Mouse (Mus musculus): ENCODE data around the gene Arid5b. TPM values are rescaled to one million over a fixed set of nuclear protein-coding genes. Genes with fewer than 3 reads are reported as not detected.

Gene Arid5b
- polyA plus RNA-seq, 1 experiment from 2014 or later, result 10.6 TPM

- Histone ChIP-seq H3K9me3 (replicated peaks; ENCODE audit: control insufficient read depth, low read length) (no peaks in the 10 kb centered on the region), H3K27me3 (replicated peaks; ENCODE audit: control insufficient read depth, insufficient read depth, low read length) (no peaks in the 10 kb centered on the region), H3K4me3 (ENCODE audit: low read depth, low read length) (no peak overlapping the region), H3K9ac (ENCODE audit: low read length) (no peak overlapping the region), H3K4me2 (ENCODE audit: low read length) (no peak overlapping the region), H3K36me3 (ENCODE audit: control insufficient read depth, insufficient read depth, low read length) (no peaks in the 10 kb centered on the region), H3K27ac (ENCODE audit: low read depth, low read length) (no peak overlapping the region), H3K4me1 (ENCODE audit: control insufficient read depth, insufficient read depth, low read length) (no peaks in the 10 kb centered on the region)
- whole genome bisulfite sequencing, result 80% methylated on average over 6 of the region's 6 CpGs
- ATAC-seq (no peak), DNase-seq (ENCODE audit: low spot score) (no peak)
These were observed 159.3 kb downstream of the Arid5b start for GRCm38 (mm10) chr10:68119285-68119684.

DNA sequence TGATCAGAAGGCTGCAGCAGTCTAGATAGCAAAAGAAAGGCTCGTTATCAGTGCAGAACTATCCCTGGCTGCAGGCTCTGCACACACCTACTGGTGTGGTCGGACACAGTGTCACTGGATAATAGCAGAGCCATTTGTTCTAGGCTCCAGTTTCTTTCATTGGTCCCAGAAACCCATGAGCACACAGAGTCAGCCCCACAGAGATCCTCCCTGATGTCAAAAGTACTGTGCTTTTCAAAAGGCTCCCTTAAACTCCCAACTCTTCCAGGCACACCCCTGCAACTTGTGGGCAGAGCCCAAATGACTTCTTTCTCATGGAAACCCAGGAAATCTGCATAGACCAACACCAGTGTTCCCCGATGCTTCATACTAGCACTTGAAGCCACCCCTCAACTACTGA, 163.6 kb downstream of the Arid5b start:
- H3K27me3 ChIP-seq (replicated peaks; ENCODE audit: control insufficient read depth, insufficient read depth, low read length), result no peaks in the 10 kb centered on the region
- ATAC-seq (no peak), DNase-seq (ENCODE audit: low spot score) (no peak)
- no peaks in the 10 kb centered on the region for H3K36me3 ChIP-seq (ENCODE audit: control insufficient read depth, insufficient read depth, low read length)
- no peak overlapping the region for H3K4me3 ChIP-seq (ENCODE audit: low read depth, low read length)
- H3K4me2 ChIP-seq (ENCODE audit: low read length), result no peak overlapping the region
- 83% methylated on average over 3 of the region's 3 CpGs for WGBS
- no peaks in the 10 kb centered on the region for H3K4me1 ChIP-seq (ENCODE audit: control insufficient read depth, insufficient read depth, low read length)
- no peak overlapping the region for H3K27ac ChIP-seq (ENCODE audit: low read depth, low read length)
- H3K9ac ChIP-seq (ENCODE audit: low read length), result no peak overlapping the region
- no peaks in the 10 kb centered on the region for H3K9me3 ChIP-seq (replicated peaks; ENCODE audit: control insufficient read depth, low read length)

DNA sequence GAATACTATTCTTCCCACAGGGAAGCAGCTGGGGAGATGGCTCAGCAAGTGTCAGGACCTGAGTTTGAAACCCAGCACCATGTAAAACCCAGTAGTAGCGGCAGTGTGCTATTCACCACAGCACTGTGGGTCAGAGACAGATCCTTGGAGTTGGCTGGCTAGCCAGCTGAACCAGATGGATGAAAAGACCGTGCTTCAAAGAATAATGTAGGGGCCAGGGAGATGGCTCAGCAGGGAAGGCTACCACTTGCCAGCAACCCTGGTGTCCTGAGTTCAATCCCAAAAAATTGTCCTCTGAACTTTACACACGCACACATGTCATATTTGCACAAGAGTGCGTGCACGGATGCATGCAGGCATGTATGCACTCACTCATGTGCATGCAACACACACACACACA, 164.9 kb downstream of the Arid5b start:
- Histone ChIP-seq H3K27ac (ENCODE audit: low read depth, low read length) (no peak overlapping the region), H3K9ac (ENCODE audit: low read length) (no peak overlapping the region), H3K9me3 (replicated peaks; ENCODE audit: control insufficient read depth, low read length) (no peaks in the 10 kb centered on the region), H3K27me3 (replicated peaks; ENCODE audit: control insufficient read depth, insufficient read depth, low read length) (no peaks in the 10 kb centered on the region), H3K36me3 (ENCODE audit: control insufficient read depth, insufficient read depth, low read length) (no peaks in the 10 kb centered on the region), H3K4me1 (ENCODE audit: control insufficient read depth, insufficient read depth, low read length) (no peaks in the 10 kb centered on the region), H3K4me3 (ENCODE audit: low read depth, low read length) (no peak overlapping the region), H3K4me2 (ENCODE audit: low read length) (no peak overlapping the region)
- WGBS, result 87% methylated on average over 5 of the region's 5 CpGs
- DNase-seq (ENCODE audit: low spot score) (no peak), ATAC-seq (peak; percentile 33; the same call in 1 of the 2 replicates)

- no peaks in the 10 kb centered on the region for H3K27me3 ChIP-seq (replicated peaks; ENCODE audit: control insufficient read depth, insufficient read depth, low read length)
- H3K27ac ChIP-seq (ENCODE audit: low read depth, low read length), result no peak overlapping the region
- H3K4me1 ChIP-seq (ENCODE audit: control insufficient read depth, insufficient read depth, low read length), result no peaks in the 10 kb centered on the region
- no peak overlapping the region for H3K4me2 ChIP-seq (ENCODE audit: low read length)
- WGBS, result 32% methylated on average over 8 of the region's 8 CpGs
- no peak overlapping the region for H3K4me3 ChIP-seq (ENCODE audit: low read depth, low read length)
- peak; percentile 49 for DNase-seq (ENCODE audit: low spot score)
- peak; percentile 43; the same call in 1 of the 2 replicates for ATAC-seq
- H3K9me3 ChIP-seq (replicated peaks; ENCODE audit: control insufficient read depth, low read length), result no peaks in the 10 kb centered on the region
- no peaks in the 10 kb centered on the region for H3K36me3 ChIP-seq (ENCODE audit: control insufficient read depth, insufficient read depth, low read length)
- H3K9ac ChIP-seq (ENCODE audit: low read length), result no peak overlapping the region
These were observed 165.6 kb downstream of the Arid5b start for GRCm38 (mm10) chr10:68112983-68113382.

GRCm38 (mm10) chr10:68110607-68111006, 167.9 kb downstream of the Arid5b start:
- Histone ChIP-seq H3K4me2 (ENCODE audit: low read length) (no peak overlapping the region), H3K36me3 (ENCODE audit: control insufficient read depth, insufficient read depth, low read length) (no peaks in the 10 kb centered on the region), H3K4me3 (ENCODE audit: low read depth, low read length) (no peak overlapping the region), H3K4me1 (ENCODE audit: control insufficient read depth, insufficient read depth, low read length) (peaks cover 3% of the 10 kb centered on the region; the same call in 1 of the 2 replicates), H3K27me3 (replicated peaks; ENCODE audit: control insufficient read depth, insufficient read depth, low read length) (no peaks in the 10 kb centered on the region), H3K27ac (ENCODE audit: low read depth, low read length) (no peak overlapping the region), H3K9ac (ENCODE audit: low read length) (no peak overlapping the region), H3K9me3 (replicated peaks; ENCODE audit: control insufficient read depth, low read length) (no peaks in the 10 kb centered on the region)
- 75% methylated on average over 5 of the region's 5 CpGs for WGBS
- no peak for ATAC-seq
- DNase-seq (ENCODE audit: low spot score), result no peak

DNA sequence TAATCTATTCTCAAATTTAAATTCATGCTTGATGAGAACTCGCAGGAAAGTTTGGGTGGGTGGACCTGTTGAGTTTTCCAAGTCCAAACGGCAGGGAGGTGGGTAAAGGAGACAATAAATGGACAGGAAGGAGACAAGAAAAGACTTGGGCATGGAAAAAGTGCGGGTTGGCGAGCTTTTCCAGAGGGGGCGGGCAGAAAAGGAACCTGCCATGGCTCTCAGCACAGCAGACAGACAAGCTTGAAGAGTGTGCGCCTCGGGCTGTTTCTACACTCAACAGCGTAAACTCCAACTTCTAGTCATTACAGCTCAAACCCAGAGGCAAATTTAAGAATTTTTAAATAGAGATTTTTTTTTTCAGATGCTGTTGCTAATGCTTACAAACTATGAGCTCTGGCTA, 168.4 kb downstream of the Arid5b start:
- H3K9me3 ChIP-seq (replicated peaks; ENCODE audit: control insufficient read depth, low read length), result no peaks in the 10 kb centered on the region
- no peaks in the 10 kb centered on the region for H3K36me3 ChIP-seq (ENCODE audit: control insufficient read depth, insufficient read depth, low read length)
- WGBS, result 40% methylated on average over 8 of the region's 8 CpGs
- H3K4me3 ChIP-seq (ENCODE audit: low read depth, low read length), result no peak overlapping the region
- H3K27ac ChIP-seq (ENCODE audit: low read depth, low read length), result no peak overlapping the region
- H3K4me2 ChIP-seq (ENCODE audit: low read length), result no peak overlapping the region
- peaks cover 3% of the 10 kb centered on the region; the same call in 1 of the 2 replicates for H3K4me1 ChIP-seq (ENCODE audit: control insufficient read depth, insufficient read depth, low read length)
- no peak overlapping the region for H3K9ac ChIP-seq (ENCODE audit: low read length)
- ATAC-seq, result no peak
- DNase-seq (ENCODE audit: low spot score), result no peak
- no peaks in the 10 kb centered on the region for H3K27me3 ChIP-seq (replicated peaks; ENCODE audit: control insufficient read depth, insufficient read depth, low read length)

DNA sequence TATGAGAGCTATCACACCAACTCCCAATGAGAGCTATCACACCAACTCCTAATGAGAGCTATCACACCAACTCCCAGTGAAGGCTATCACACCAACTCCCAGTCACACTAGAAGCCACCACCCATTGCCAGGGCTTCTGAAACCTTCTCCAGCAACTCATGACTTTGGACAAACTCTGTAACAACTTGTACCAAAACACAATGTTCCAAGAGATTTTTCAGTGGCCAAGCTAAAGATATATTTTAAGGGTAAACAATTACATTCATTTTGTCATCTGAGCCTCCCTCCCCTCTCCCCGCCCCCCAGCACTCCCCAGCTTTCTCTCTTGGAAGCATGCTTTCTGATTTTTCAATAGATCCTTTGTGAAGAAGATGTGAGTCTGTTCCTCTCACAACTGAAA, 168.9 kb downstream of the Arid5b start:
- H3K4me2 ChIP-seq (ENCODE audit: low read length), result no peak overlapping the region
- no peak for DNase-seq (ENCODE audit: low spot score)
- no peak overlapping the region for H3K4me3 ChIP-seq (ENCODE audit: low read depth, low read length)
- H3K27me3 ChIP-seq (replicated peaks; ENCODE audit: control insufficient read depth, insufficient read depth, low read length), result no peaks in the 10 kb centered on the region
- H3K27ac ChIP-seq (ENCODE audit: low read depth, low read length), result no peak overlapping the region
- no peaks in the 10 kb centered on the region for H3K9me3 ChIP-seq (replicated peaks; ENCODE audit: control insufficient read depth, low read length)
- 41% methylated on average over 1 of the region's 1 CpGs for WGBS
- H3K4me1 ChIP-seq (ENCODE audit: control insufficient read depth, insufficient read depth, low read length), result peaks cover 7% of the 10 kb centered on the region; the same call in 1 of the 2 replicates
- no peaks in the 10 kb centered on the region for H3K36me3 ChIP-seq (ENCODE audit: control insufficient read depth, insufficient read depth, low read length)
- no peak overlapping the region for H3K9ac ChIP-seq (ENCODE audit: low read length)
- no peak for ATAC-seq

DNA sequence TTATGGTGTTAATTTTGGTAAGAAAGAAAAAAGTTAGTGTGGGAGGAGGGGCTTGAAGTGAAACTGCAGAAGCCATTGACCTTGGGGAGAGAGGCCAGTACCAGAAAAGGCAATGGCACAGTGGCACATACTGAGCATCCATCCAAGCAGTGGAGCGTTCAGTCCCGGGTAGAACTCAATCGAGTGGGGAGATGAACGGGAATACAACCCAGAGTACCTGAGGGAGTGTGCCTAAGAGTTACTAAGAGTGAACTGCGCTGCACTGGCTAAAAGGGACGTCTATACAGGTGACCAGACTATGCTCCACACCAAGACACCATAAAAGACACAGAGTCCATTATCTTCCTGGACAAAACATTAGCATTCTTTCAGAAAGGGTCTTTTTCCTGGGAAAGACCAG, 170.8 kb downstream of the Arid5b start:
- no peaks in the 10 kb centered on the region for H3K36me3 ChIP-seq (ENCODE audit: control insufficient read depth, insufficient read depth, low read length)
- ATAC-seq, result no peak
- no peak for DNase-seq (ENCODE audit: low spot score)
- H3K4me1 ChIP-seq (ENCODE audit: control insufficient read depth, insufficient read depth, low read length), result peaks cover 7% of the 10 kb centered on the region; the same call in 1 of the 2 replicates
- H3K4me3 ChIP-seq (ENCODE audit: low read depth, low read length), result no peak overlapping the region
- H3K27me3 ChIP-seq (replicated peaks; ENCODE audit: control insufficient read depth, insufficient read depth, low read length), result no peaks in the 10 kb centered on the region
- 0 out of 2 replicates have a peak overlapping the region, but pooled peaks have one; percentile 39 for H3K27ac ChIP-seq (ENCODE audit: low read depth, low read length)
- WGBS, result 89% methylated on average over 6 of the region's 6 CpGs
- no peaks in the 10 kb centered on the region for H3K9me3 ChIP-seq (replicated peaks; ENCODE audit: control insufficient read depth, low read length)
- H3K4me2 ChIP-seq (ENCODE audit: low read length), result no peak overlapping the region
- H3K9ac ChIP-seq (ENCODE audit: low read length), result no peak overlapping the region

GRCm38 (mm10) chr10:68106351-68106950, 172.1 kb downstream of the Arid5b start:
- peaks cover 7% of the 10 kb centered on the region; the same call in 1 of the 2 replicates for H3K4me1 ChIP-seq (ENCODE audit: control insufficient read depth, insufficient read depth, low read length)
- no peaks in the 10 kb centered on the region for H3K27me3 ChIP-seq (replicated peaks; ENCODE audit: control insufficient read depth, insufficient read depth, low read length)
- H3K4me2 ChIP-seq (ENCODE audit: low read length), result no peak overlapping the region
- no peaks in the 10 kb centered on the region for H3K36me3 ChIP-seq (ENCODE audit: control insufficient read depth, insufficient read depth, low read length)
- no peak overlapping the region for H3K9ac ChIP-seq (ENCODE audit: low read length)
- ATAC-seq (no peak), DNase-seq (ENCODE audit: low spot score) (peak; percentile 51)
- WGBS, result 51% methylated on average over 9 of the region's 9 CpGs
- H3K4me3 ChIP-seq (ENCODE audit: low read depth, low read length), result no peak overlapping the region
- peak overlapping the region; percentile 60 for H3K27ac ChIP-seq (ENCODE audit: low read depth, low read length)
- no peaks in the 10 kb centered on the region for H3K9me3 ChIP-seq (replicated peaks; ENCODE audit: control insufficient read depth, low read length)

Measured in forebrain, embryonic 14.5 days (tissue).